Mouse (Mus musculus): Measurements from ENCODE around the gene H2-T24.
"Not testable (repeated sequence)": the region's sequence is repeated elsewhere in the genome, so short reads cannot be mapped to it uniquely, and the experiment has no call there.

The H2-T24 gene

DNA sequence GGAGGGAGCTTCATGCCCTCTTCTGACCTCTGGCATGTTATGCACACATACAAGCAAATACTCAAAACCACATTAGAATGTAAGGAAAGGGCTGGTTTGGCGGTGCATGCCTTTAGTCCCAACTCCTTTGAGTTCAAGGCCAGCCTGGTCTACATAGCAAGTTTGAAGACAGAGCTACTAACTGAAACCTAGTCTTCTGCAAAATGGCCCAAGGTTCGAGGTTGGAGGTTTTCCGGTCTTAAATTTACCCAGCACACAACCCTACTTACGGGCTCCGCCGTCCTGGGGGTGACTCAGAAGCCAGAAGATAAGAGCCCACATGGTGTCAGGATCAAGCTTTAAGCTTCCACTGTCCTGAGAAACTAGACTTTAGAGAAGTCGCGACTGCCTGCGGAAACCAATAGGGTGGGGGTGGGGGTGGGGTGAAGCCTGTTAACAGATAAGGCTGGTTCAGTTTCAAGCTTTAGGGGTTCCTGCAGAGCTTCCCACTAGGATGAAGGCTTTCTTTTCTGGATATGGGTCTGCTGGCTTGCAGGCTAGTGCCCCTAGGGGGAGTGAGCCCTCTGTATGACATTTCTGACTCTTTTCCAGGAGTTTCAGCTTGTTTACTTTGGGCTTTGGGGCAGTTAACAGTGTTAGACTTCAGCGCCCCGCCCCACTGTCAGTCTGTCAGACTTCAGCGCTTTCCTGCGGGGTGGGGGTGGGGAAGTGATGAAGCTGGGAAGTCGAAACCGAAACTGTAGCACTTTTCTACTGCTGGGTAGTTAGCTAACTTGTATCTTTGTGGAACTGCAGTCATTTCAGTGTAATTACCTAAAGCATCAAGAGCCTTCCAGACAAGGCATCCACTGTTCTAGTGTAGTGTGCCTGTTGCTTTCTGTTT is at the start of gene H2-T24:
H2-T24 (minus strand) TSS at position 370 of the 883 bp plus-strand sequence.
- in situ Hi-C loops (cut with MboI; ENCODE audit: unreplicated experiment in 2 of 2) = no loop called here

GRCm38 (mm10) chr17:36060829-36061228 is 40.5 kb upstream of the H2-T24 start:
- in situ Hi-C loops (cut with MboI; ENCODE audit: unreplicated experiment in 2 of 2) = loop anchor here in 1 of 2 experiments (10.0 kb wide), 2 partner anchors 126 to 354 kb away; no protein-coding TSS in a partner anchor

DNA sequence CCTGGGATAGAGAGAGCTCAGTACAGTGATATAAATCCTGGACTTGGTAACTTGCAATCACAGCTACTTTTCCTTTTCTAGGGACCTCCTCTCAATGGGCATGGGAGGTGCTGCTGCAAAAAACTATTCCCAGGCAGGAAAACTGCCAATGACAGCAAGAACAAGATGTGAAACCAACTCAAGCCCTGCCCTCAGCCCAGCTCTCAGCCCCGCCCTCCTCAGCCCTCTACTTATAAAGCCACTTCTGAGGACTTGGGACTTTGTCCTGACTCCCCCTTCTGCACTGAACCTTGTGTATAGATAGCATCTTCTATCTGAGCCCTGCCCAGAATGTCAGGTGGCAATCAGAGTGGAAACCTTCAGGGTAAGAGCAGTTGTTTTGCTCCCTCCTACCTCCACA is 38.0 kb upstream of the H2-T24 start, which contains the start of gene Gm11127:
Gm11127 (minus strand) TSS at position 10 of the 400 bp plus-strand sequence.
- in situ Hi-C loops (cut with MboI; ENCODE audit: unreplicated experiment in 2 of 2) = not testable (repeated sequence)

GRCm38 (mm10) chr17:36057927-36058326 is 37.6 kb upstream of the H2-T24 start:
- in situ Hi-C loops (cut with MboI; ENCODE audit: unreplicated experiment in 2 of 2) = not testable (repeated sequence)

DNA sequence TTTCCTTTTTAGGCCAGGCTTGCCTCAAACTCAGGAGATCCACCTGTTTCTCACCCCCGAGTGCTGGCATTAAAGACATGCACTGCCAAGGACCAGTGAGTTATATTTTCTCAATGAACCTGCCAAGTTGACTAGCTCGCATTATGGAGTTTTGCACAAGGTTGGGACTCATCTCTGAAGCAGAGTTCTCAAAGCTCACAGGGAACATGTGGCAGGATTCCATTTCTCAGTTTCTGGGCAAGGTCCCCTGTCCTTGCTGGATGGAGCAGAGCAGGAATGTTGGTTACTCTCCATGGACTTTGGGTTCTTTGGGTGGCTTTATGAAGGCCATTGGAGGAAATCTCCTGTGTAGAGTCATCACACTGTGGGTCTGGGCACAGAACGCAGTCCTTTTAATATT is 22.9 kb upstream of the H2-T24 start:
- in situ Hi-C loops (cut with MboI; ENCODE audit: unreplicated experiment in 2 of 2) = loop anchor here (10.0 kb wide), 4 partner anchors 48 to 218 kb away; partner anchors contain the start of genes Flot1 (in 1 of the 2) and Ier3 (in 1 of the 2)

- in situ Hi-C loops (cut with MboI; ENCODE audit: unreplicated experiment in 2 of 2) = loop anchor here (10.0 kb wide), 4 partner anchors 48 to 218 kb away; partner anchors contain the start of genes Flot1 (in 1 of the 2) and Ier3 (in 1 of the 2)
These were observed 22.3 kb upstream of the H2-T24 start, which contains the start of the genes H2-T22 and Gm6034 for GRCm38 (mm10) chr17:36042610-36043169. Gene H2-T22 (minus strand): TSS chr17:36042747. Gene Gm6034 (plus strand): TSS chr17:36042961.

DNA sequence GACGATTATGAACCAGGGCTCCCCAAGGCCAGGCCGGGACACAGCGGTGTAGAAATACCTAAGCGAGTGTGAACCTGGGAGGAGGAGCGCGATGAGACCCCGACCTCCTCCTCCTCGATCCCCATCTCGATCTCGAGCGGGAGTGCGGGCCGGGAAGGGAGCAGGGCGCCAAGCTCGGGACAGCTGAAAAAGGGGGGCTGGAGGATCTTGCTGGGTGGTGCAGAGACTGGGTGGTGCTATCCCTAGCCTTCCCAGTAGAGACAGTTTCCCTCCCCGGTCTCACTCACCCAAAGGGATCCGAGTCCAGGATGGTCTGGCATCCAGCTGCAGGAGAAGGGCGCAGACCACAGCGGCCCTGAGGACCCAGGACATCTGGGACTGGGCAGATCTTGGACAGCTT is 21.7 kb upstream of the H2-T24 start:
- in situ Hi-C loops (cut with MboI; ENCODE audit: unreplicated experiment in 2 of 2) = loop anchor here (10.0 kb wide), 4 partner anchors 47 to 217 kb away; partner anchors contain the start of genes Flot1 (in 1 of the 2) and Ier3 (in 1 of the 2)

- in situ Hi-C loops (cut with MboI; ENCODE audit: unreplicated experiment in 2 of 2) = loop anchor here (10.0 kb wide), 4 partner anchors 46 to 216 kb away; partner anchors contain the start of genes Flot1 (in 1 of the 2) and Ier3 (in 1 of the 2)
These were observed 20.2 kb upstream of the H2-T24 start for GRCm38 (mm10) chr17:36040604-36041003.

DNA sequence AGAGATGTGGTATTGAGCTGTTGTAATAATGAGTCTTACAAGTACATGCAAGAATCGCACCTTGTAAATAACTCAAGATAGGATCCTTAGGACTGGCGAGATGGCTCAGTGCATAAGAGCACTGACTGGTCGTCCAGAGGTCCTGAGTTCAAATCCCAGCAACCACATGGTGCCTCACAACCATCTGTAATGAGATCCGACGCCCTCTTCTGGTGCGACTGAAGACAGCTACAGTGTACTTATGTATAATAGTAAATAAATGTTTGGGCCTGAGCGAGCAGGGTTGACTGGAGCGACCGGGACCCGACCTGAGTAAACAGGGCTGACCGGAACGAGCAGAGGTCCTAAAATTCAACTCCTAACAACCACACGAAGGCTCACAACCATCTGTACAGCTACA is 15.8 kb upstream of the H2-T24 start:
- in situ Hi-C loops (cut with MboI; ENCODE audit: unreplicated experiment in 2 of 2) = loop anchor here (10.0 kb wide), 1 partner anchor 159 kb away; the partner anchor contains the start of gene H2-T3 (in 2 of the 2)

DNA sequence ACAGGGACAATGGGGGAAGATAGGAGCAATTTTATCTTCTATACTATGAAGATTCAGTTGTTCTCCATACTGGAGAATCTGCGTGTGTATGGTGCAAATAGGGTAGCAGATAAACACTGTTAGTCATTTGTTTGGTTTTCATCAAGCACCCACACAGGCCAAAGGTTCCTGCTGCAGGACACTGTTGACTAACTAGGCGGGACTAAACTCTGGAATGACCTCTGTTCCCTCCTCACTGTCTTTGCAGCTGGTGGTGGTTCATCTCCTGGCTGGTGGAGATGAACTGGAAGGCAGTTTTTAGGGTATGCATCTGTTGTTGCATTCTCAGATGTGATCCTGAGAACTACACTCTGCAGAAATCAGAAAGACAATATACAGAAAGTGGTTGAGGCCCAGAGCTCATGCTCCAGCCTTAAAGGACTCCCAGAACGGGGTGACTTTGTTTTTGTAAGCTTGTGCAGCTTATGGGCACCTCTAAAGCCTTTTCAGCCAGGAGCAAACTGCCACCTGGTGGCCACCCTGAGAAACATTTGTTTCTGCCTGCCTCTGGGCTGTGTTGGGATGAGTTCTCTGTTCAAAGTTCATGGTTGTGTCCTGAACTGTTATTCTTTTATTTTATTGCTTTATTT is 14.8 kb upstream of the H2-T24 start:
- in situ Hi-C loops (cut with MboI; ENCODE audit: unreplicated experiment in 2 of 2) = loop anchor here (10.0 kb wide), 1 partner anchor 160 kb away; the partner anchor contains the start of gene H2-T3 (in 2 of the 2)

GRCm38 (mm10) chr17:36034524-36034923 is 14.2 kb upstream of the H2-T24 start:
- in situ Hi-C loops (cut with MboI; ENCODE audit: unreplicated experiment in 2 of 2) = loop anchor here (10.0 kb wide), 1 partner anchor 160 kb away; the partner anchor contains the start of gene H2-T3 (in 2 of the 2)

GRCm38 (mm10) chr17:36032351-36032875 is 12.1 kb upstream of the H2-T24 start, which contains the start of gene H2-T23:
Gene H2-T23 (minus strand): TSS chr17:36032855.
- in situ Hi-C loops (cut with MboI; ENCODE audit: unreplicated experiment in 2 of 2) = loop anchor here (10.0 kb wide), 1 partner anchor 162 kb away; the partner anchor contains the start of gene H2-T3 (in 2 of the 2)

DNA sequence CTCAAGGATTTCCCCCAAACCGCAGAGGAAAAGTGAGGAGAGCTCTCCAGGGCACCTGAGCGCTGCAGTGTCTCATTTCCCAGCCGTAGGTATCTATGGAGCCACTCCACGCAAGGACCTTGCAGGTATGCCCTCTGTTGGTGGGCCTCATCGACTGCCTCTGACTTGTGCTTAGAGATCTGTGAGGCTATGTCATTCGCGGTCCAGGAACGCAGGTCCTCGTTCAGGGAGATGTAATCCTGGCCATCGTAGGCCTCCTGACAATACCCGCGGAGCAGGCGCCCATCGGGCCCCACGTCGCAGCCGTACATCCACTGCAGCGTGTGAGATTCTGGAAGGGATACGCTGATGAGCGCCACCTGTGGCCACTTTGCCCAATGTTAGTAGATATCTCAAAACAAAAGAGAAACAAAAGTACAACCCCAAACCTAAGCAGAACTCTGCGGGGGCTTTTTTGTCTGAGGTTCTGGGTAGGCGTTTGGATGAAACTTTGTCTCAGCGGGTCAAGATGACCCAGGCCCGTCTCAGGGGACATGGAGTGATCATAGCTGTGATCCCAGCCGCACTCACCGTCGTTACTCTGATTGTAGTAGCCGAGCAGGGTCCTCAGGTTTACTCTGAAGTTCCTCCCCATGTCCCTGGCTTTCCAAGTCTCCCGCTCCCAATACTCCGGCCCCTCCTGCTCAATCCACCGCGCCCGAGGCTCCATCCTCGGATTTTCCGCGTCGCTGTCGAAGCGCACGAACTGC is 11.4 kb upstream of the H2-T24 start:
- in situ Hi-C loops (cut with MboI; ENCODE audit: unreplicated experiment in 2 of 2) = loop anchor here (10.0 kb wide), 1 partner anchor 163 kb away; the partner anchor contains the start of gene H2-T3 (in 2 of the 2)

DNA sequence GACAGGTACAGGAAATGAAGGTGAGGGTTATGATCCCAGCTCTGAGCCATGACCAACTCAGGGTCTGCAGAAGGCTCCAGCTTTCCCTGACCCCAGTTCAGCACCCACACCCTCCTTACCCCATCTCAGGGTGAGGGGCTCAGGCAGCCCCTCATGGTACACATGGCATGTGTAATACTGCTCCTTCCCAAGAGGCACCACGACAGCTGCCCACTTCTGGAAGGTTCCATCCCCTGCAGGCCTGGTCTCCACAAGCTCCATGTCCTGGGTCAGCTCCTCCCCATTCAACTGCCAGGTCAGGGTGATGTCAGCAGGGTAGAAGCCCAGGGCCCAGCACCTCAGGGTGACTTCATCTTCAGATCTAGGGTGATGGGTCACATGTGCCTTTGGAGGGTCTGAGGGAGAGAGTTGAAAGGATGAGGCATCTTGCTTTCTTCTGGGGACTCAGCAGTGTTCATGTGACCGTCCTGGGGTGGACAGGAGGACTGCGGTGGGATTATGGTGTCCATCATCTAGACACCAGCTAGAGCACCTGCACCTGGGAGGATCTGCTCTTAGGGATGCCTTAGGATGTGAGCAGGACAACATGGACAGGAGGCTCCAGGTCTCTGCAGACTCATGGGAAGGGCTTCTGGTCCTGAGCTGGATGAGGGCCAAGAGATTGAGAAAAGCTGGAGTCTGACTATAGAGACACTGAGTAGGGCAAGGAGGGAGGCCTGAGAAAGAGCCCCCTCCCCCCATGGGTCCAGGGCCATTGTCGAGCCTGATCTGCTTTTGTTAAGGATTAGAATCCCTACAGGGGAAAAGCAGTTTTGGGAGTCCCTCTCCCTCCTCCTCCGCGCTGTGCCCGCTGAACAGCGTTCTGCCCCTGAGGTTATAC is 10.6 kb upstream of the H2-T24 start:
- in situ Hi-C loops (cut with MboI; ENCODE audit: unreplicated experiment in 2 of 2) = loop anchor here (10.0 kb wide), 1 partner anchor 164 kb away; the partner anchor contains the start of gene H2-T3 (in 2 of the 2)

DNA sequence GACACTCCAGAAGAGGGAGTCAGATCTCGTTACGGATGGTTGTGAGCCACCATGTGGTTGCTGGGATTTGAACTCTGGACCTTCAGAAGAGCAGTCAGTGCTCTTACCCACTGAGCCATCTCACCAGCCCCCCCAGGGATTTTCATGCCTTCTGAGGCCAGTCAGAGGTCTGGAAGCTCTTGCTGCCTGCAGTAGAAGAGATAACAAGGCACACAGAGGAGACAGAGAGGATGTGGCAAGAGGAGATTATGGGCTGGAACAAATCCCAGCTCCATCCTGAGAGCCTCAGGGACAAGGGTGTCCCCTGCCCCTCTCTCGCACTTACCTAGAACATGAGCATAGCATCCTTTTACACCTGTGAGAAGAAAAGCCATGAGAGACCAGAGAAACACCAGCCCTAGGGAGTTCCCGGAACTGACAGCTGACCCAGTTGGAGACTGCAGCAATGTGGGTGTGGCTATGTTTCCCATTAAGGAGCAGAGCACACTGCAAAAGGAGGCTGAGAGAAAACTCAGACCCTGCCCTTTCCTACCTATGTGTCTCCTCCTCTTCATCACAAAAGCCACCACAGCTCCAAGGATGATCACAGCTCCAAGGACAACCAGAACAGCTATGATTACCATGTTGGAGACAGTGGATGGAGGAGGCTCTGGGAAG is 9.8 kb upstream of the H2-T24 start:
- in situ Hi-C loops (cut with MboI; ENCODE audit: unreplicated experiment in 2 of 2) = loop anchor here (10.0 kb wide), 1 partner anchor 165 kb away; the partner anchor contains the start of gene H2-T3 (in 2 of the 2)

DNA sequence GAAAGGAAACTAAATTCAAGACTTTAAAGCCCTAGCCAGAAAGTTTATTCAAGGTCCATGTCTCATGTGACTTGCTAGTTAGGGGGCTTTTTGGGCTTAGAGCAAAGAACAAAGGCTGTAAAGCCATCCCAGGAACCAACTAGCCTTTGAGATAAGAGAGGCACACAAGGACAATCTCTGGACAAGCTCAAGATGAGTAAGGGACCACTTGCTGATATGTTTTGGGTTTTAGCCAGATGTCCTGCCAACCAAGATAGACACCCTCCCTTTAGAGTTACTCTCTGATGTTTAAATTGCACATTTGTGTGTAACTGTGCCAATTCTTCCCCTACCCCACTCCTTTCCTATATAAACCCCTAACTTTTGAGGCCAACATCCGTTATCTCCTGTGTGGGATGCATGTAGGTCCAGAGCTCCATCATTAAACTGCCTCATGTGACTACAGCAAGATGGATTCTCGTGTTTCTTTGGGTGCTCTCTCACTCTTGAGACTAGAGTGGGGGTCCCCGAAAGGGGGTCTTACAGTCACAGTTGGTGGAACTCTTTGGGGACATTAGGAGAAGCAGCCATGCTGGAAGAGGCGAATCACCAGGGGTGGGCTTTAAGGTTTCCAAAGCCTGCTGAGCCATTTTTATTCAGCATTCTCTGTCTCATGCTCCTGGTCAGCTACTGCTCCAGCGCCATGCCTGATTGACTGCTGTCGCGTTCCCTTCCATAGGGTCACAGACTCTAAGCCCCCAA is 8.7 kb upstream of the H2-T24 start:
- in situ Hi-C loops (cut with MboI; ENCODE audit: unreplicated experiment in 2 of 2) = no loop called here

DNA sequence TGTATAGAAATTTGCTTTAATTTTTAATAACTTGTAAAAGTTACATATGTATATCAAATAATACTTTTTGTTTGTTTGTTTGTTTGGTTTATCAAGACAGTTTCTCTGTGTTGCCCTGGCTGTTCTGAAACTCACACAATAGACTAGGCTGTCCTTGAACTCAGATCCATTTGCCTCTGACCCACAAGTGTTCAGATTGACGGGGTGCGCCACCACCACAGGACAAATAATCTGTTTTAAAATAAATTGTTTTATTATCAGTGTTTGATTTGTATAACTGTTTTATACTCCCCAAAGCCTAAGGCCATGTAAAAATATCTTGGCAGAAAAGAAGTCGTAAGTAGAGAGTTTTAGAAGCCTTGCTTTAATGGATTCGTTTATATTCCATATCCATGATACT is 7.3 kb upstream of the H2-T24 start:
- in situ Hi-C loops (cut with MboI; ENCODE audit: unreplicated experiment in 2 of 2) = no loop called here

Measured in v-Abl transformed pro-B cells (cell line).